Mouse (Mus musculus) kidney, postnatal 10 days (tissue): ENCODE measurements at regions not wholly inside any gene's neighbourhood (a gene's known extent, or its start where the extent isn't known, plus 50 kb on each side); places are given as distances from the start of the nearest gene placed in this dataset.

ENCODE experiments used
- DNase-seq: peaks from one replicate; pipeline ENCODE4 v3.0.0; 2021; ENCODE audit warnings: mixed read lengths

DNA sequence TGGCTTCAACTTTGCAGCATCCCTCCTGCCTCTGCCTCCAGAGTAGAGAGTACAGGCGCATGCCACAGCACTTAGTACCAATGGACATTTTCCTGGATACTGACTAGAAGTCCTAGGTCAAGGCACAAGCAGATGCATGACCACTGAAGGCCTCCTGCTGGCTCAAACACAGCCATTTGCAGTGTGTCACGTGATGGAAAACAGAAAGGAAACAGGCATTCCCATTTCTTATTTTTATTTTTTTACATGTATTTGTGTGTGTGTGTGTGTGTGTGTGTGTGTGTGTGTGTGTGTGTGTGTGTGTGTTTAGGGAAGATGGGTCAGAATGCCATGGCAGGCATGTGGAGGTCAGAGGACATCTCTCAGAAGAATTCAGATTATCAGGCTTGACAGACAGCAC lies 65.6 kb downstream of the Thap12 start:
- no peak for DNase-seq

- DNase-seq, result no peak
Observed at GRCm38 (mm10) chr7:98769111-98769734, 65.7 kb upstream of the Wnt11 start.

DNA sequence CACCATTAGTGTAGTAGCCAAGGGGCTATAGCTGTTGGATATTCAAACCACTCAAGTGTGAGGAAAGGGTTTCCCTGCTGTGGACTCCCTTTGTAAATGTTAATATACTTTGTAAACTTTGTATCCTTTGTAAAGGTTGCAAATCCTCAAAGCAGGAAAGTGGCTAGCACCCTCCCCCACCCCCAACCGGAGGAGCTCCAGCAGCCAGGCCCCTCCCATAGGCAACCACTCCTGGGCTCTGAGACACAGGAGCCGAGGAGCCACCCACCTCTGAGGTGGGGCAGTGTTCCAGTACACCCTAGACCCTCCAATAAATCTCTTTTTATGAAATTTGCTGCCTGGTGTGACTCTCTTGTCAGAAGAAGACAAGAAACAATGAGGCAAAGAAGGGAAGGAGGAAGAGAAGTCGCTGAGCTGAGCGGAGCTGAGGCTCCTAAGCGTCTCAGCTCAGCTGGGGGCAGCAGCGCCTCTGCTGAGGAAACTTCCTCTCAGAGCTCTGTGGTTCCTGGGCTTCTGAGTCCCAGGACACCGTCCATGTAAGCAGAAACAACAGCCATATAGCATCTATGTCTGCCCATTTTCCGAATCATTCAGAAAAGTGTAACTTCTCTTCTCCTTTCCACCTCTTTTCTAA lies 64.5 kb upstream of the Wnt11 start:
- peak; percentile 47 for DNase-seq

- no peak for DNase-seq
Observed at GRCm38 (mm10) chr7:98771134-98771775, 63.7 kb upstream of the Wnt11 start.

DNA sequence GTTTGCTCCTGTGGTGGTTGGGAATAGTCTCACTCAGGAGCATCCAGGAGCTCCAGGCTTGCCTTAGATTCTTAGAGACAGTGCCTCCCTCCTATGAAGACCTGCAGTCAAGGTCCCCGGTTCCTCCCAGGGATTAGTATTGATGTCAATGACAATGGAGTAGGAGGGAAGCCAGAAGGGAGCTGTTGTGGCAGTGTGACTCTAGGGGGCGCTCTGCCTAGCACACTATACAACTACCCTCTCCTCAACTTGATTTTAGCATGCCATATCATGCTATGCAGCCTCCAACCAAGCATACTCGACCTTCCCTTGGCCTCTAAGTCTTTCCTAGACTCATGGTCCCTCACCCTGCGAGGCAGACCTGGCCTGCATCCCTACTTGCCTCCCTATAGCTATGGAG lies 60.3 kb upstream of the Wnt11 start:
- no peak for DNase-seq

GRCm38 (mm10) chr7:98775031-98775430 lies 59.9 kb upstream of the Wnt11 start:
- no peak for DNase-seq

DNA sequence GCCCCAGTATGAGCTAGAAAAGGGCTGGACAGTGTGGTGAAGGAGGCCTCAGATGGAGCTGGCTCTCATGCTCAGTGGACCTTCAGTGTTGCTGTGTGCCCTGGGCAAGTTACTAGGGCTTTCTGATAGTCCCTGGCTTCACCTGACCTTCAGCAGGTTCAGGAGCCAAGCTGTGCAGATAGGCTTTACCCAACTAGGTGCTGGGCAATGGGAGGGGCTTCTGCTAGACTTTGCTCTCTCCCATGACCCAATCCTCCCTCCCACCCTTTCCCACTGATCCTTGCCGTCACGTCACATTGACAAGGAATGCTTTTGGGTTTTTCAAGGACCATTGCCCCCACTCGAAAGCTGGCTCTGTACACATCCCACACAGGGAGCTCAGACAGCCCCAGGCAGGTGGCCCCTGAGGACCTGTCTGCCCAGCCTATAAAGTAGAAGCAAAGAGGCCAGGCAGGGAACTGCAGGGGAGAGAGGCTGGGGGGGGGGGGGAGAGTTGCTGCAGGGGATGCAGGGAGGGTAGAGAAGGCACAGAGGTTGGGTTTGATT lies 57.5 kb upstream of the Wnt11 start:
- no peak for DNase-seq

GRCm38 (mm10) chr7:98778929-98779328 lies 56.0 kb upstream of the Wnt11 start:
- DNase-seq, result peak; percentile 89

- no peak for DNase-seq
Observed at GRCm38 (mm10) chr7:98783521-98783920, 51.4 kb upstream of the Wnt11 start.

- peak; percentile 85 for DNase-seq
Observed at GRCm38 (mm10) chr7:98783954-98784353, 51.0 kb upstream of the Wnt11 start.

DNA sequence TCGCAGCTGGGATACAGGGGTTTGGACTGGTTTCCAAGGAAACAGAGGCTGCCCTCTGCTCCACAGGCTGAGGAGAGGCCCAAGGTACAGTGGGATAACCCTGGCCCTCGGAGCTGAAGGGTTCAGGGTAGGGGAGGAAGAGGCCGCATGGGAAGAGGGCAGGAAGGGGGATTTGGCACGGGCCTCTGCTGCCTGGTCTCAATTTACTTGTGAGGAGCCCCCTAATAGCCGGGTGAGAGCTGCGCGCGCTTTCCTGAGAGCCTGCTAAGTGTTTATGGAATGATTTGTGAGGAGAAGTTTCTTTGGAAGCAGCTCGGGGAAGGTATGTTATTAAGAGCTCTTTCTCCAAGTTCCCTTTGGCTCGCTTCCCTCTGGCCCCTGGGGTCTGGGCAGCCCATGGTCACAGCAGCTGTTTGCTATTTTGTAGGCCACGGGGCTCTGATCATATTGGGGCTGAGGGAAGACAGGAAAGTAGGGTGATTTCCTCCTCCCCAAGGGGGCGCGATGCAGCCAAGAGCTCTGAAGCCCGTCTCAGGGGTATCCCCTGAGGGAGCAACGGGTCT lies 50.5 kb upstream of the Wnt11 start:
- peak; percentile 58 for DNase-seq
